Mouse (Mus musculus) kidney, adult 2 months (tissue): ENCODE data around the gene Psmd2.

Source experiments
- CTCF ChIP-seq: fragments of 200-500 bp; conservative IDR thresholded peaks from 2 replicates; pipeline ENCODE4 v1.5.1; 2011; ENCODE audit warnings: low read depth, mild to moderate bottlenecking, control low read depth, low read length, moderate library complexity, mixed read lengths; ENCODE audit not compliant: insufficient read depth, insufficient read length
- POLR2A ChIP-seq: fragments of 200-500 bp; IDR thresholded peaks from one replicate; pipeline ENCODE4 v1.6.1; 2011; ENCODE audit warnings: low read depth, low read length, control low read depth

- TF ChIP-seq CTCF (no peak), POLR2A (no peak)
Measured at GRCm38 (mm10) chr16:20712889-20713288, 61.4 kb downstream of the Psmd2 start.
